Mouse (Mus musculus) liver, embryonic 14.5 days (tissue): ENCODE measurements at regions not wholly inside any gene's neighbourhood (a gene's known extent, or its start where the extent isn't known, plus 50 kb on each side); places are given as distances from the start of the nearest gene placed in this dataset.

Experiments
- ATAC-seq: fragments of 200-750 bp; cut with Nextera tagmentation; 2 replicates; pipeline ENCODE4 v1.8.0; 2017; ENCODE audit warnings: moderate number of reproducible peaks, mild to moderate bottlenecking, moderate library complexity; ENCODE audit not compliant: insufficient read depth
- DNase-seq, 3 experiments: peaks; one replicate each; pipeline ENCODE4 v3.0.0-alpha.2; 2012 to 2013; ENCODE audit warnings: low read depth in 3 of 3, low spot score in 3 of 3
- H3K27ac ChIP-seq: fragments of 300-500 bp; sonication (generic); 2 replicates; pipeline ENCODE4 v1.5.1; 2014; ENCODE audit warnings: moderate library complexity, mild to moderate bottlenecking, control low read depth, inconsistent platforms
- H3K27me3 ChIP-seq: fragments of 300-500 bp; sonication (generic); 2 replicates; pipeline ENCODE4 v1.6.1; 2014; ENCODE audit warnings: mild to moderate bottlenecking, low read length, moderate library complexity; ENCODE audit not compliant: control insufficient read depth, insufficient read depth
- H3K36me3 ChIP-seq: fragments of 300-500 bp; sonication (generic); replicated peaks from 2 replicates; pipeline ENCODE4 v1.6.1; 2014; ENCODE audit warnings: low read depth; ENCODE audit not compliant: control insufficient read depth, insufficient read depth
- H3K4me1 ChIP-seq, 2 experiments: fragments of 200-500 bp in 1 of 2; fragments of 300-500 bp in 1 of 2; sonication (generic) in 1 of 2; replicated peaks; 2 replicates each; pipeline ENCODE4 v1.6.1; 2012 to 2014; ENCODE audit warnings: antibody characterized with exemption in 1 of 2, inconsistent platforms in 1 of 2, low read length in 1 of 2; ENCODE audit not compliant: control insufficient read depth in 2 of 2, insufficient read depth in 2 of 2
- H3K4me2 ChIP-seq: fragments of 300-500 bp; sonication (generic); 2 replicates; pipeline ENCODE4 v1.6.1; 2014; ENCODE audit warnings: low read depth, mild to moderate bottlenecking, control low read depth, moderate library complexity
- H3K4me3 ChIP-seq, 2 experiments: fragments of 200-500 bp in 1 of 2; fragments of 300-500 bp in 1 of 2; sonication (generic) in 1 of 2; 2 replicates each; pipeline ENCODE4 v1.5.1; 2012 to 2014; ENCODE audit warnings: low read depth in 2 of 2, low read length in 2 of 2, mild to moderate bottlenecking in 2 of 2, control low read depth in 1 of 2, inconsistent platforms in 1 of 2, moderate library complexity in 1 of 2; ENCODE audit not compliant: insufficient read depth in 1 of 2
- H3K9ac ChIP-seq: fragments of 300-500 bp; sonication (generic); replicated peaks from 2 replicates; pipeline ENCODE4 v1.6.1; 2014; ENCODE audit warnings: mild to moderate bottlenecking, control low read depth, moderate library complexity
- H3K9me3 ChIP-seq: fragments of 300-500 bp; sonication (generic); 2 replicates; pipeline ENCODE4 v1.6.1; 2016; ENCODE audit warnings: low read length, mixed read lengths; ENCODE audit not compliant: control insufficient read depth
- CTCF ChIP-seq: IDR thresholded peaks from 2 replicates; pipeline ENCODE4 v1.5.1; 2016; ENCODE audit warnings: antibody characterized with exemption, low read depth, control low read depth
- EP300 ChIP-seq: IDR thresholded peaks from 2 replicates; pipeline ENCODE4 v1.6.1; 2016; ENCODE audit warnings: antibody characterized with exemption, low read depth
- WGBS: fragments of 180-500 bp; shearing (Covaris S2); extraction: QIAGEN DNeasy Blood & Tissue Kit; methylation state at CpG from one replicate; pipeline ENCODE4 v1.1.7; 2014; ENCODE audit not compliant: insufficient replicate concordance; 5-methylcytosine and 5-hydroxymethylcytosine counted together

GRCm38 (mm10) chr7:73184208-73185070 lies 190.9 kb upstream of the Rgma start:
- no peak overlapping the region for H3K4me2 ChIP-seq
- no peaks in the 10 kb centered on the region for H3K4me1 ChIP-seq
- DNase-seq (no peak), ATAC-seq (no peak)
- H3K9me3 ChIP-seq = 0 out of 2 replicates have a peak, but pooled peaks cover 3% of the 10 kb centered on the region
- WGBS = 69% methylated on average over 14 of the region's 14 CpGs
- H3K27ac ChIP-seq = no peak overlapping the region
- H3K27me3 ChIP-seq = no peaks in the 10 kb centered on the region
- TF ChIP-seq CTCF (no peak), EP300 (no peak)
- H3K36me3 ChIP-seq = no peaks in the 10 kb centered on the region
- H3K9ac ChIP-seq = no peak overlapping the region
- no peak overlapping the region for H3K4me3 ChIP-seq

- 0 out of 2 replicates have a peak, but pooled peaks cover 3% of the 10 kb centered on the region for H3K9me3 ChIP-seq
- H3K4me1 ChIP-seq = no peaks in the 10 kb centered on the region
- WGBS = 71% methylated on average over 10 of the region's 10 CpGs
- no peak overlapping the region for H3K9ac ChIP-seq
- TF ChIP-seq CTCF = no peak
- no peak for TF ChIP-seq EP300
- H3K27me3 ChIP-seq = no peaks in the 10 kb centered on the region
- H3K27ac ChIP-seq = no peak overlapping the region
- H3K4me2 ChIP-seq = no peak overlapping the region
- H3K4me3 ChIP-seq = no peak overlapping the region
- DNase-seq (no peak), ATAC-seq (no peak)
- no peaks in the 10 kb centered on the region for H3K36me3 ChIP-seq
These were observed 190.2 kb upstream of the Rgma start for GRCm38 (mm10) chr7:73185071-73185531.

GRCm38 (mm10) chr7:73185591-73185990 lies 189.7 kb upstream of the Rgma start:
- H3K4me1 ChIP-seq = no peaks in the 10 kb centered on the region
- H3K9ac ChIP-seq = no peak overlapping the region
- H3K9me3 ChIP-seq = 0 out of 2 replicates have a peak, but pooled peaks cover 3% of the 10 kb centered on the region
- no peaks in the 10 kb centered on the region for H3K36me3 ChIP-seq
- H3K27me3 ChIP-seq = no peaks in the 10 kb centered on the region
- no peak overlapping the region for H3K4me3 ChIP-seq
- DNase-seq = no peak
- no peak overlapping the region for H3K4me2 ChIP-seq
- WGBS = 73% methylated on average over 5 of the region's 5 CpGs
- TF ChIP-seq EP300 (no peak), CTCF (no peak)
- ATAC-seq = no peak
- no peak overlapping the region for H3K27ac ChIP-seq

DNA sequence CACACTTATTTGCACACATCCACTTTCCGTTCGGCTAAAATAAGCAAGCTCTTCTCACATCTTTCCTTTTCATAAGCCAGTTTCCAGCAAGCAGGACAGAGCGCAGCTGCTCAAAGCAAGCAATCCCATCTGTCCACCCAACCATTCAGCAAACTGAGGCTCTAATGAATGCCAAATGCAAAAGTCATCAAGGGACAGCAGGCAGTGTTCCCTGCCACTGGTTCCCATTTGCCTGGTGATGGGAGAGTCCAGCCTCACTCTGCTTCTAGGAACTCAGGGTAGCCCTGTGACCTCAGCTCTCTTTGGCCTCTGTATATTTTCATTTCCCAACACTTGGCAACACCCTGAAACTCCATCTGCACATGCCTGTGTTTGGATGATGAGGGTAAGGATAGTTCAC lies 188.8 kb upstream of the Rgma start:
- no peak for TF ChIP-seq EP300
- Histone ChIP-seq H3K9ac (no peak overlapping the region), H3K36me3 (no peaks in the 10 kb centered on the region), H3K4me1 (no peaks in the 10 kb centered on the region), H3K27me3 (no peaks in the 10 kb centered on the region), H3K27ac (no peak overlapping the region), H3K4me2 (no peak overlapping the region), H3K4me3 (no peak overlapping the region), H3K9me3 (0 out of 2 replicates have a peak, but pooled peaks cover 3% of the 10 kb centered on the region)
- ATAC-seq = no peak
- WGBS = 78% methylated on average over 3 of the region's 3 CpGs
- DNase-seq = no peak

- no peaks in the 10 kb centered on the region for H3K36me3 ChIP-seq
- H3K27me3 ChIP-seq = no peaks in the 10 kb centered on the region
- no peak overlapping the region for H3K9ac ChIP-seq
- no peak overlapping the region for H3K4me3 ChIP-seq
- no peak overlapping the region for H3K4me2 ChIP-seq
- DNase-seq (no peak), ATAC-seq (no peak)
- H3K27ac ChIP-seq = no peak overlapping the region
- H3K4me1 ChIP-seq = no peaks in the 10 kb centered on the region
- 43% methylated on average over 12 of the region's 12 CpGs for WGBS
- H3K9me3 ChIP-seq = no peaks in the 10 kb centered on the region
- TF ChIP-seq EP300 (no peak), CTCF (no peak)
These were observed 183.7 kb upstream of the Rgma start for GRCm38 (mm10) chr7:73191388-73192278.
